Mouse (Mus musculus) 416B (cell line): ENCODE data around the gene Hrh3.

Experiments
- DNase-seq: peaks from one replicate; pipeline ENCODE4 v3.0.0; 2011; ENCODE audit warnings: low read depth

The Hrh3 gene

GRCm38 (mm10) chr2:180063338-180064131 is 40.8 kb downstream of the Hrh3 start:
- no peak for DNase-seq

GRCm38 (mm10) chr2:180053001-180053400 is 51.3 kb downstream of the Hrh3 start:
- DNase-seq, result no peak

GRCm38 (mm10) chr2:180051986-180052733 is 52.1 kb downstream of the Hrh3 start:
- peak; percentile 80 for DNase-seq

GRCm38 (mm10) chr2:180050986-180051385 is 53.3 kb downstream of the Hrh3 start:
- DNase-seq, result peak; percentile 83
